13 mouse cellular contexts compared by ENCODE assay signal in the genomic region with DNA sequence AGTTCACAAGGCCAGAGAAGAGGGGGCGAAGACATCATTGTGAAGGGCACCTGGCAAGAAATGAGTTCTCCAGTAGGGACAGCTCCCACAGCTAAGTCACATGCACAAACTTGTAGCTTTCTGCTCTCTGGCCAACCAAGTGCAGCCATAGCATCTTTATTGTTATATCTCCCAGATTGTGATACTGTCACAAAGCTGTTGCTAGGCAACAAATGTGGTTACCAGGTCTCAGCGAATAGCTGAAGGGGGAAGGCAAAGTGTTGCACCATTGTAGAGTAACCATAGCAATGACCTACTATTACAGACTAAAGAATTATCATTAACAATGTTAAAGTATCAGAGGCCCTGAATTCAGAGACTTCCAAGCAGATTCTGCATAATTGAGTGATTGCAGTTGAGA. TPM values are rescaled to one million over a fixed set of nuclear protein-coding genes. Genes with fewer than 3 reads are reported as not detected.
A peak's percentile ranks its signal among the peaks of the same experiment; 100 is the strongest.
DNase-seq lines count a peak whose midpoint lies in the region; ATAC-seq lines count a peak whose summit lies in the region.
"Had no signal": no experiment of that assay in that cellular context is flagged by ENCODE, and none has a peak within 500 bp of the region (broad histone marks: within the 10 kb centered on the region; RNA-seq: fewer than 3 reads in every experiment).

No protein-coding gene starts in this region.

- DNase-seq in frontal cortex, postnatal 14 days (ENCODE audit: low spot score in 2 of 2), result no peak
- peak; percentile 38 for DNase-seq in embryo, embryonic 9.5 days (ENCODE audit: extremely low spot score)
- no peak for DNase-seq in thymus, postnatal 10 days (ENCODE audit: low spot score in 2 of 2)
- no peak for DNase-seq in thymus, postnatal 14 days
- DNase-seq in thymus, postnatal 25 days, result no peak
- DNase-seq: kidney, postnatal 14 days; lung, postnatal 10 days had no signal

- H3K4me3 ChIP-seq in hindbrain, embryonic 16.5 days (ENCODE audit: low read length), result no peak overlapping the region
- H3K4me3 ChIP-seq in neural tube, embryonic 12.5 days, result no peak overlapping the region

- H3K9me3 ChIP-seq in hindbrain, embryonic 16.5 days (ENCODE audit: control insufficient read depth, low read length), result no peaks in the 10 kb centered on the region
- H3K9me3 ChIP-seq in neural tube, embryonic 12.5 days, result no peaks in the 10 kb centered on the region
- H3K9me3 ChIP-seq: heart, embryonic 15.5 days; limb, embryonic 13.5 days; stomach, embryonic 15.5 days had no signal

- peak; percentile 48; the same call in 1 of the 2 replicates for ATAC-seq in frontal cortex, adult (ENCODE audit: low TSS enrichment)
- ATAC-seq in hindbrain, embryonic 16.5 days, result peak; percentile 77
- peak; percentile 39 for ATAC-seq in neural tube, embryonic 12.5 days (ENCODE audit: low FRiP score, low read depth)

- no peak overlapping the region for H3K27ac ChIP-seq in hindbrain, embryonic 16.5 days (ENCODE audit: low read depth, low read length)
- no peak overlapping the region for H3K27ac ChIP-seq in neural tube, embryonic 12.5 days
- H3K27ac ChIP-seq: heart, embryonic 15.5 days; limb, embryonic 13.5 days; stomach, embryonic 15.5 days had no signal

- no peaks in the 10 kb centered on the region; the same call in 1 of the 2 replicates for H3K27me3 ChIP-seq in hindbrain, embryonic 16.5 days (replicated peaks; ENCODE audit: control insufficient read depth, insufficient read depth, low read length)
- no peaks in the 10 kb centered on the region for H3K27me3 ChIP-seq in neural tube, embryonic 12.5 days (replicated peaks)
- H3K27me3 ChIP-seq: stomach, embryonic 15.5 days had no signal

- no peaks in the 10 kb centered on the region for H3K36me3 ChIP-seq in hindbrain, embryonic 16.5 days (ENCODE audit: control insufficient read depth, insufficient read depth, low read length)
- H3K36me3 ChIP-seq in neural tube, embryonic 12.5 days, result no peaks in the 10 kb centered on the region
- H3K36me3 ChIP-seq: heart, embryonic 15.5 days; limb, embryonic 13.5 days; stomach, embryonic 15.5 days had no signal

- H3K4me1 ChIP-seq in hindbrain, embryonic 16.5 days (ENCODE audit: control insufficient read depth, insufficient read depth, low read depth, low read length), result peaks cover 6% of the 10 kb centered on the region; the same call in 1 of the 2 replicates
- H3K4me1 ChIP-seq in neural tube, embryonic 12.5 days, result peaks cover 8% of the 10 kb centered on the region; the same call in 1 of the 2 replicates
- H3K4me1 ChIP-seq: stomach, embryonic 15.5 days had no signal

- H3K4me2 ChIP-seq in hindbrain, embryonic 16.5 days (ENCODE audit: low read length), result no peak overlapping the region
- H3K4me2 ChIP-seq in neural tube, embryonic 12.5 days (replicated peaks), result no peak overlapping the region

- 11% methylated on average over 2 of the region's 2 CpGs for WGBS in hindbrain, embryonic 16.5 days
- 24% methylated on average over 2 of the region's 2 CpGs for WGBS in neural tube, embryonic 12.5 days

- no peak overlapping the region for H3K9ac ChIP-seq in hindbrain, embryonic 16.5 days (ENCODE audit: low read depth, low read length)
- H3K9ac ChIP-seq in neural tube, embryonic 12.5 days, result no peak overlapping the region
- H3K9ac ChIP-seq: limb, embryonic 13.5 days; stomach, embryonic 15.5 days had no signal

RNA-seq across cellular contexts. Expression of a gene that starts 37.4 kb away (rescaled TPM):
- 42.9 and 44.3 TPM in 2 replicates for polyA plus RNA-seq in hindbrain, embryonic 16.5 days (2015; fragmentation: Nextera tagmentation; extraction: Ambion mirVana)
- 48.4 and 56.4 TPM in 2 replicates for polyA plus RNA-seq in neural tube, embryonic 12.5 days (2016; fragmentation: Nextera tagmentation; extraction: Ambion mirVana)
